Comparison of ENCODE assay signal across 9 mouse cellular contexts in the genomic region with DNA sequence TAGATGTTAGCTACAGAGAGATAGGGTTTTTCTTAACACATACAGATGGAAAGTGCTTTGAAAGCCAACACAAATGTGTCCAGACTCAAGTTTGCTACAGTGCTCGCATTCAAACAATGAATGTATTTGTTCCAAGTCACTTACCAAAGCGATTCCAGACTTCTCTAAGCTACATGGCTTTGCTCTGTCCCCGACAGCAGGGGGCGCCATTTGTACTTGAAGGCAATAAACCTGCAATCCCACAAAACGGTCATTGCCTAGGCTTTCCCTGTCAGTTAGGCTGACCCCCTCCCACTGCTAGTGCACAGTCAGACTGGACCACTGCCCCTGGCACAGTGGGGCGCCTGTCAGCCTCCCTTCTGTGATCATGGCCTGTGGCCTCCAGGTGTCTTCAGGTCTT. TPM values are rescaled to one million over a fixed set of nuclear protein-coding genes. Genes with fewer than 3 reads are reported as not detected.
DNase-seq lines count a peak whose midpoint lies in the region; TF ChIP-seq lines count a peak whose summit lies in the region.
"Had no signal": no experiment of that assay in that cellular context is flagged by ENCODE, and none has a peak within 500 bp of the region (broad histone marks: within the 10 kb centered on the region; RNA-seq: fewer than 3 reads in every experiment).

No protein-coding gene starts in this region.

- peak; percentile 62 for DNase-seq in gastrocnemius, adult 2 months
- DNase-seq in gastrocnemius, adult 8-10 months (ENCODE audit: low spot score in 2 of 2) = no peak
- DNase-seq in 3134 (ENCODE audit: extremely low read depth, insufficient read length, low spot score) (peak; percentile 48), MN1 (ENCODE audit: low spot score) (peak; percentile 70)
- peak; percentile 17 for DNase-seq in embryo, embryonic 11.5 days (ENCODE audit: low read depth, low spot score)
- peak; percentile 22 for DNase-seq in left cerebral cortex, postnatal 36 days (ENCODE audit: low spot score in 2 of 2)
- DNase-seq in retina, postnatal 7 days (ENCODE audit: low read depth, low spot score) = peak; percentile 20
- no peak for DNase-seq in ovary, postnatal 14 days (ENCODE audit: low spot score)

- TF ChIP-seq CTCF in gastrocnemius, adult 2 months (IDR thresholded peaks at IDR 0.05) = peak; percentile 62

- H3K27ac ChIP-seq in gastrocnemius, adult 2 months = no peak overlapping the region
- H3K27ac ChIP-seq: limb, embryonic 15.5 days had no signal

- intact Hi-C loops in gastrocnemius, adult 2 months (cut with DNase I) = loop anchor here (10.0 kb wide), 1 partner anchor 335 kb away; the partner anchor contains the start of genes Gm21981 and Prickle4
- intact Hi-C loops in left cerebral cortex, postnatal 36 days (cut with DNase I) = no loop called here

- H3K4me3 ChIP-seq in gastrocnemius, adult 2 months = no peak overlapping the region
- H3K4me3 ChIP-seq: limb, embryonic 15.5 days had no signal

RNA-seq across cellular contexts. Expression of gene Mrps10, which starts 8.7 kb away (rescaled TPM):
- total RNA-seq in gastrocnemius, adult 2 months (2021) = 10 to 100 TPM; 31.5 to 33.2 TPM
- 10 to 100 TPM; 30.5 to 33.5 (median 32.1) TPM for total RNA-seq in gastrocnemius, adult 8-10 months (2022)
- total RNA-seq in left cerebral cortex, postnatal 36 days (2021) = 10 to 100 TPM; 28.0 to 32.6 TPM

RNA-seq across cellular contexts. Expression of gene Guca1b, which starts 25.2 kb away (rescaled TPM):
- under 1 TPM; 0.54 to 0.78 TPM for total RNA-seq in gastrocnemius, adult 2 months (2021)
- under 1 TPM in 3 of 4 experiments, not detected in 1; 0.16 to 0.36 (median 0.34) TPM for total RNA-seq in gastrocnemius, adult 8-10 months (2022)
- total RNA-seq in left cerebral cortex, postnatal 36 days (2021) = 1 to 10 TPM in 1 of 2 experiments, under 1 TPM in 1; 0.94 to 1.9 TPM

RNA-seq across cellular contexts. Expression of gene Guca1a, which starts 40.4 kb away (rescaled TPM):
- not detected for total RNA-seq in gastrocnemius, adult 2 months (2021)
- total RNA-seq in gastrocnemius, adult 8-10 months (2022) = under 1 TPM in 1 of 4 experiments, not detected in 3; 0.35 TPM
- under 1 TPM in 1 of 2 experiments, not detected in 1; 0.48 TPM for total RNA-seq in left cerebral cortex, postnatal 36 days (2021)

Comparison
In these comparisons a context has a peak if more than half of its experiments do, and no peak if none do; other contexts are left out.
1. DNase-seq: peak in gastrocnemius, adult 2 months (single experiment), 3134 (single experiment), MN1 (single experiment), embryo, embryonic 11.5 days (single experiment), left cerebral cortex, postnatal 36 days (2 of 2) and retina, postnatal 7 days (single experiment); none in gastrocnemius, adult 8-10 months (0 of 2) and ovary, postnatal 14 days (single experiment).